Mouse (Mus musculus): ENCODE results near the gene Ubn2. TPM values are rescaled to one million over a fixed set of nuclear protein-coding genes. Genes with fewer than 3 reads are reported as not detected.
"Not testable (repeated sequence)": the region's sequence is repeated elsewhere in the genome, so short reads cannot be mapped to it uniquely, and the experiment has no call there.

Gene Ubn2
- polyA plus RNA-seq (2016; fragmentation: Nextera tagmentation; extraction: Ambion mirVana) = 25.3 and 26.4 TPM in 2 replicates

- peak within 1 kb of the TSS; percentile 98 for H3K4me3 ChIP-seq
- under 1% methylated on average over 64 of the region's 64 CpGs for WGBS
- peak; percentile 98 for ATAC-seq (ENCODE audit: low FRiP score, low read depth)
- H3K9ac ChIP-seq (replicated peaks) = peak within 1 kb of the TSS; percentile 99
- no peaks in the 10 kb centered on the region for H3K27me3 ChIP-seq
- peak within 1 kb of the TSS; percentile 99 for H3K27ac ChIP-seq (replicated peaks)
- H3K4me1 ChIP-seq = peaks cover 9% of the 10 kb centered on the region
- H3K4me2 ChIP-seq (replicated peaks) = peak within 1 kb of the TSS; percentile 86
- H3K36me3 ChIP-seq = no peaks in the 10 kb centered on the region
- no peaks in the 10 kb centered on the region for H3K9me3 ChIP-seq
These were observed at the start of gene Ubn2 for GRCm38 (mm10) chr6:38433261-38434033. Ubn2 (plus strand) TSS chr6:38433950.

GRCm38 (mm10) chr6:38389671-38390070 lies 44.1 kb upstream of the Ubn2 start:
- no peaks in the 10 kb centered on the region for H3K4me1 ChIP-seq

GRCm38 (mm10) chr6:38432457-38432856 lies 1.3 kb upstream of the Ubn2 start:
- WGBS = 81% methylated on average over 5 of the region's 5 CpGs
- H3K27ac ChIP-seq (replicated peaks) = not testable (repeated sequence)

More at GRCm38 (mm10) chr6:38389671-38390070, 44.1 kb upstream of the Ubn2 start:
- no peak for ATAC-seq (ENCODE audit: low FRiP score, low read depth)
- Histone ChIP-seq H3K27me3 (no peaks in the 10 kb centered on the region), H3K9ac (replicated peaks) (no peak overlapping the region), H3K4me3 (no peak overlapping the region), H3K36me3 (peaks cover 43% of the 10 kb centered on the region), H3K27ac (replicated peaks) (no peak overlapping the region), H3K9me3 (no peaks in the 10 kb centered on the region), H3K4me2 (replicated peaks) (no peak overlapping the region)
- WGBS = 82% methylated on average over 3 of the region's 3 CpGs

GRCm38 (mm10) chr6:38434055-38435023 lies 589 bp downstream of the Ubn2 start:
- H3K27ac ChIP-seq (replicated peaks) = peak overlapping the region; percentile 99
- peak overlapping the region; percentile 98 for H3K4me3 ChIP-seq
- no peaks in the 10 kb centered on the region for H3K27me3 ChIP-seq
- no peaks in the 10 kb centered on the region for H3K36me3 ChIP-seq
- H3K4me1 ChIP-seq = peaks cover 9% of the 10 kb centered on the region
- H3K4me2 ChIP-seq (replicated peaks) = peak overlapping the region; percentile 86
- ATAC-seq (ENCODE audit: low FRiP score, low read depth) = peak; percentile 77
- H3K9ac ChIP-seq (replicated peaks) = peak overlapping the region; percentile 99
- WGBS = under 1% methylated on average over 69 of the region's 118 CpGs
- H3K9me3 ChIP-seq = no peaks in the 10 kb centered on the region

More at GRCm38 (mm10) chr6:38432457-38432856, 1.3 kb upstream of the Ubn2 start:
- not testable (repeated sequence) for H3K27me3 ChIP-seq; H3K36me3 ChIP-seq; ATAC-seq (ENCODE audit: low FRiP score, low read depth); H3K9ac ChIP-seq (replicated peaks); H3K4me3 ChIP-seq; H3K9me3 ChIP-seq; H3K4me1 ChIP-seq
- peak overlapping the region; percentile 86 for H3K4me2 ChIP-seq (replicated peaks)

GRCm38 (mm10) chr6:38443842-38444241 lies 10.1 kb downstream of the Ubn2 start:
- Histone ChIP-seq H3K36me3 (peaks cover 54% of the 10 kb centered on the region), H3K9ac (replicated peaks) (no peak overlapping the region)

GRCm38 (mm10) chr6:38448295-38448694 lies 14.5 kb downstream of the Ubn2 start:
- peaks cover 72% of the 10 kb centered on the region for H3K36me3 ChIP-seq
- WGBS = 83% methylated on average over 2 of the region's 2 CpGs

More at GRCm38 (mm10) chr6:38443842-38444241, 10.1 kb downstream of the Ubn2 start:
- no peaks in the 10 kb centered on the region for H3K9me3 ChIP-seq
- no peak for ATAC-seq (ENCODE audit: low FRiP score, low read depth)
- no peak overlapping the region for H3K4me2 ChIP-seq (replicated peaks)
- H3K4me1 ChIP-seq = no peaks in the 10 kb centered on the region
- no peaks in the 10 kb centered on the region for H3K27me3 ChIP-seq
- 87% methylated on average over 3 of the region's 3 CpGs for WGBS
- H3K27ac ChIP-seq (replicated peaks) = no peak overlapping the region
- no peak overlapping the region for H3K4me3 ChIP-seq

GRCm38 (mm10) chr6:38453049-38453448 lies 19.3 kb downstream of the Ubn2 start:
- H3K4me2 ChIP-seq (replicated peaks) = no peak overlapping the region
- H3K9me3 ChIP-seq = no peaks in the 10 kb centered on the region
- no peak overlapping the region for H3K27ac ChIP-seq (replicated peaks)
- H3K4me3 ChIP-seq = no peak overlapping the region
- peaks cover 67% of the 10 kb centered on the region for H3K36me3 ChIP-seq
- no peaks in the 10 kb centered on the region for H3K4me1 ChIP-seq
- 94% methylated on average over 4 of the region's 4 CpGs for WGBS
- H3K27me3 ChIP-seq = no peaks in the 10 kb centered on the region
- ATAC-seq (ENCODE audit: low FRiP score, low read depth) = no peak
- no peak overlapping the region for H3K9ac ChIP-seq (replicated peaks)

More at GRCm38 (mm10) chr6:38448295-38448694, 14.5 kb downstream of the Ubn2 start:
- no peak overlapping the region for H3K4me2 ChIP-seq (replicated peaks)
- no peaks in the 10 kb centered on the region for H3K9me3 ChIP-seq
- H3K4me1 ChIP-seq = no peaks in the 10 kb centered on the region
- H3K9ac ChIP-seq (replicated peaks) = no peak overlapping the region
- ATAC-seq (ENCODE audit: low FRiP score, low read depth) = no peak
- H3K27ac ChIP-seq (replicated peaks) = no peak overlapping the region
- no peak overlapping the region for H3K4me3 ChIP-seq
- no peaks in the 10 kb centered on the region for H3K27me3 ChIP-seq

GRCm38 (mm10) chr6:38456425-38456824 lies 22.7 kb downstream of the Ubn2 start:
- H3K4me2 ChIP-seq (replicated peaks); H3K9me3 ChIP-seq; H3K27me3 ChIP-seq; H3K4me1 ChIP-seq; ATAC-seq (ENCODE audit: low FRiP score, low read depth); H3K27ac ChIP-seq (replicated peaks); H3K9ac ChIP-seq (replicated peaks); H3K4me3 ChIP-seq: not testable (repeated sequence)
- peaks cover 52% of the 10 kb centered on the region for H3K36me3 ChIP-seq

GRCm38 (mm10) chr6:38458075-38458474 lies 24.3 kb downstream of the Ubn2 start:
- no peak overlapping the region for H3K9ac ChIP-seq (replicated peaks)
- ATAC-seq (ENCODE audit: low FRiP score, low read depth) = no peak
- H3K4me3 ChIP-seq = no peak overlapping the region
- H3K27ac ChIP-seq (replicated peaks) = no peak overlapping the region
- no peak overlapping the region for H3K4me2 ChIP-seq (replicated peaks)
- H3K36me3 ChIP-seq = peaks cover 48% of the 10 kb centered on the region
- no peaks in the 10 kb centered on the region for H3K4me1 ChIP-seq
- WGBS = 95% methylated on average over 3 of the region's 3 CpGs
- no peaks in the 10 kb centered on the region for H3K9me3 ChIP-seq
- H3K27me3 ChIP-seq = no peaks in the 10 kb centered on the region

- no peak overlapping the region for H3K4me3 ChIP-seq
- H3K4me2 ChIP-seq (replicated peaks) = no peak overlapping the region
- no peaks in the 10 kb centered on the region for H3K9me3 ChIP-seq
- no peaks in the 10 kb centered on the region for H3K27me3 ChIP-seq
- peaks cover 59% of the 10 kb centered on the region for H3K36me3 ChIP-seq
- no peaks in the 10 kb centered on the region for H3K4me1 ChIP-seq
- no peak overlapping the region for H3K9ac ChIP-seq (replicated peaks)
- ATAC-seq (ENCODE audit: low FRiP score, low read depth) = no peak
- no peak overlapping the region for H3K27ac ChIP-seq (replicated peaks)
- WGBS = 92% methylated on average over 4 of the region's 4 CpGs
These were observed 35.8 kb downstream of the Ubn2 start for GRCm38 (mm10) chr6:38469591-38469990.

- no peak overlapping the region for H3K27ac ChIP-seq (replicated peaks)
- 71% methylated on average over 5 of the region's 5 CpGs for WGBS
- no peaks in the 10 kb centered on the region for H3K9me3 ChIP-seq
- H3K9ac ChIP-seq (replicated peaks) = no peak overlapping the region
- H3K4me1 ChIP-seq = peaks cover 7% of the 10 kb centered on the region; the same call in 1 of the 2 replicates
- no peak for ATAC-seq (ENCODE audit: low FRiP score, low read depth)
- no peaks in the 10 kb centered on the region for H3K27me3 ChIP-seq
- no peak overlapping the region for H3K4me3 ChIP-seq
- no peak overlapping the region for H3K4me2 ChIP-seq (replicated peaks)
- H3K36me3 ChIP-seq = peaks cover 74% of the 10 kb centered on the region
These were observed 48.1 kb downstream of the Ubn2 start for GRCm38 (mm10) chr6:38481694-38482371.
